Mouse (Mus musculus) right cerebral cortex, adult 2 months (tissue): Measurements from ENCODE around the gene Slc2a9.
"Not testable (repeated sequence)": the region's sequence is repeated elsewhere in the genome, so short reads cannot be mapped to it uniquely, and the experiment has no call there.

Experiments
- DNase-seq, 2 experiments: peaks; one replicate each; pipeline ENCODE4 v3.0.0; 2021 to 2022; ENCODE audit warnings: low spot score in 2 of 2

The Slc2a9 gene

DNA sequence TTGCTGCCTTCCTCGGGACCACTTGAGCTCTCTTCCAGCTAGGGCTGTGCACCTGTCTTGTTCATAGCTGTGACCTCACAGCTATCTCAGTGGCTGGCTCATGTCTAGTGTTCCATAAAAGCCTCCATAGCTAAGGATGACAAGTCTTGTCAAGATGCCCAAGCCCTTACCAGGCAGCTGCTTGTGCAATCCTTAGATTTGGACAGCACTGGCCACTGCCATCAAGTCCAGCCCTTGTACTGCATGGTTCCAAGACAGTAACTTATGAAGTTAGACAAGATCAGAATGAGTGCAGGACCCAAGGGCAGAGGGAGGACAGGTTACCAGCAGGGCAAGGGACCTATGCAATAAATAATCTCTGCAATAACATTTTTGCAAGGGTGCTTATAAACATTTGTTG is 1.2 kb upstream of the Slc2a9 start:
- DNase-seq, result no peak

- no peak for DNase-seq
These were observed 2.9 kb downstream of the Slc2a9 start for GRCm38 (mm10) chr5:38500043-38500442.

- no peak for DNase-seq
These were observed 3.6 kb downstream of the Slc2a9 start for GRCm38 (mm10) chr5:38499316-38499811.

- DNase-seq, result no peak
These were observed 4.5 kb downstream of the Slc2a9 start for GRCm38 (mm10) chr5:38498479-38498878.

DNA sequence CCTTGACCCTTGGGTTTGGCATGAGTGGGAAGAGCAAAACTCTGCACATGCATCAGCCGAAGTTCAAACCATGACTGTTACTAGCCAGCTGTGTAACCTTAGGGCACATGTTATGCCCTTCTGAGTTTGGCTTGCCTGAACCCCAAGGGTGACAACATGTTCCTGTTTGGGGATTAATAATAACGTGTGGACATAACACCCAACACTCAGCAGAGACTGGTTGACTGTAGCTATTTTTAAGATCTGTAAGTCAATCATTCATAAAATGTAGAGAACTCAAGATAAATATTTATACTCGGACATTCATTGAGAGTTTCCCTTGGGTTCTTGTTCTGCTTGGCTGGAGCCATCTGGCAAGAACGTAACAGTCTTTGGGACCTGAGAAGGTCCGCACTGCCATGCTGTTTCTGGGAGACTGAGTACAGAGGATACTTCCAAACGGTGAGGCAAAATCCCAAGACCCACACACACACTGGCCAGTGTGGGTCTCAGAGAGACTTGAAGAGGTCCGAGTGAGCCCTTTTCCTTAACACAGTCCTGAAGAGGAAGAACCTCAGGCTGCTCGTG is 6.4 kb downstream of the Slc2a9 start:
- no peak for DNase-seq

DNA sequence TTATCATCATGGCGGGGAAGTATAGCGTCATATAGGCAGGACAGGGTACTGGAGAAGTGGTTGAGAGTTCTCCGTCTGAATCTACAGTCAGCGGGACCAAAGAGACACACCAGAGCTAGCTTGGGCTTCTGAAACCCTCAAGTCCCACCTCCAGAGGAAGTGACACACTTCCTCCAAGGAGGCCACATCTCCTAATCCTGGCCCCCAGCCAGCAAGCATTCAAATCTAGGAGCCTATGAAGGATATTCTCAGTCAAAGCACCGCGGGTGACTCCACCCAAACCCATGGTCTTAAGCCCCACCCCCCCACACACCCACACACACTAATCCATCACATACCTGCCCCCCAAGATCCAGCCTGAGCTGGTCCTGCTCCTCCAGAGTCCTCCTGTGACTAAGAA is 9.1 kb downstream of the Slc2a9 start:
- DNase-seq, result no peak

- no peak for DNase-seq
These were observed 11.2 kb downstream of the Slc2a9 start for GRCm38 (mm10) chr5:38491763-38492162.

DNA sequence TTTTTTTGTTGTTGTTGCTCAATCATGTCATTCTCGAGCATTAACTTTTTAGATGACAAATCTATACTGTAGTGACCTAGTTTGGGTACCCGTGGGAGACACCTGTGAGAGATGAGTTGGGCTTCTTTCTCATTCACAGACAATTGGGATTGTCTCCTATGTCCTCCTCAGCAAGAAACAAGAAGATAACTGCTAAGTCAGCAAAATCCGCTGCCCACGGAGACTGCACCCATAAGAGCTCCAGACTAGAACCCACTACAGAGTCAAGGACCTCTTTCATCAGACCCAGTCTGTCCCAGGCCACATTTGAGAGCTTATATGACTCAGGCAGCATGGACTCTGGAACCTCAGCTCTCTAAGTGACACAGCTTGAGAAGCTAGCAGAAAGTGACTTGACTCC is 13.2 kb downstream of the Slc2a9 start:
- DNase-seq, result no peak

GRCm38 (mm10) chr5:38488673-38489615 is 14.0 kb downstream of the Slc2a9 start:
- no peak for DNase-seq

DNA sequence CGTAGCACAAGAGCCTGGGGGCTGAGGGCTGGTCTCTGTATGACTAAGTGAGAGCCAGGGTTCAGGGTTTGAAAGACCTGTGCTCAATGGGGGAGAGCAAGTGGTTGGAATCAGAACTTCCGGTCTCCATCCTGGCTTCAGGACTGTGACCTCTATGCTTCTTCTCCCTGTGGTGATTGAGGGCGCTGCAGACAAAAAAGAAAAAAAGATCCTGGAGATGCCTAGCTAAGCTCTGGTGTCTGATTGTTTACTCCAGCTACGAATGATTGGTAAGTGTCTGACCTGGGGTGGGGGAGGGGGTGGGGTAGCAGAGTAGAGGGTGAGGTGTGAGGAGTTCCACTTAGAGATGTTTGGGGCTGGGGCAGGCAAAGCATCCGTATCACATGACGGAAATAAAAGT is 14.9 kb downstream of the Slc2a9 start:
- DNase-seq, result no peak

DNA sequence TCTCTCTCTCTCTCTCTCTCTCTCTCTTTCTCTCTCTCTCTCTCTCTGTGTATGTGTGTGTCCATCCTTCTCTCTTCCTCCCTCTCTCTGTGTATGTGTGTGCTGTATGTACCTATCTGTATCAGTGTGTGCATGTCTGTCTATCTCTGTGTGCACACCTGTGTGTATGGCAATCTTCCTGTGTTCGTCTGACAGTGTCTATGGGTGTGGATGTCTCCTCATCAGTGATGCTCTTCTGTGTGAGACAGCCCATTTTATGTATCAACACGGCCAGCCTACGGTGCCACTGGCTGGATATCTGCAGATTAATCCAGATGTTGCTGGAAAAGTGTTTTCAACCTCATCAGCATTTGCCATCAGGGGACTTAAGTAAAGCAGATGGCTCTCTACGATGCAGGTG is 15.7 kb downstream of the Slc2a9 start:
- DNase-seq, result no peak

GRCm38 (mm10) chr5:38485946-38486345 is 17.0 kb downstream of the Slc2a9 start:
- no peak for DNase-seq

- DNase-seq, result no peak
These were observed 19.3 kb downstream of the Slc2a9 start for GRCm38 (mm10) chr5:38483518-38484110.

- no peak for DNase-seq
These were observed 21.9 kb downstream of the Slc2a9 start for GRCm38 (mm10) chr5:38480822-38481707.

- DNase-seq, result no peak
These were observed 22.8 kb downstream of the Slc2a9 start for GRCm38 (mm10) chr5:38479908-38480725.

- DNase-seq, result not testable (repeated sequence)
These were observed 23.4 kb downstream of the Slc2a9 start for GRCm38 (mm10) chr5:38479545-38479907.

GRCm38 (mm10) chr5:38479027-38479426 is 23.9 kb downstream of the Slc2a9 start:
- no peak for DNase-seq

DNA sequence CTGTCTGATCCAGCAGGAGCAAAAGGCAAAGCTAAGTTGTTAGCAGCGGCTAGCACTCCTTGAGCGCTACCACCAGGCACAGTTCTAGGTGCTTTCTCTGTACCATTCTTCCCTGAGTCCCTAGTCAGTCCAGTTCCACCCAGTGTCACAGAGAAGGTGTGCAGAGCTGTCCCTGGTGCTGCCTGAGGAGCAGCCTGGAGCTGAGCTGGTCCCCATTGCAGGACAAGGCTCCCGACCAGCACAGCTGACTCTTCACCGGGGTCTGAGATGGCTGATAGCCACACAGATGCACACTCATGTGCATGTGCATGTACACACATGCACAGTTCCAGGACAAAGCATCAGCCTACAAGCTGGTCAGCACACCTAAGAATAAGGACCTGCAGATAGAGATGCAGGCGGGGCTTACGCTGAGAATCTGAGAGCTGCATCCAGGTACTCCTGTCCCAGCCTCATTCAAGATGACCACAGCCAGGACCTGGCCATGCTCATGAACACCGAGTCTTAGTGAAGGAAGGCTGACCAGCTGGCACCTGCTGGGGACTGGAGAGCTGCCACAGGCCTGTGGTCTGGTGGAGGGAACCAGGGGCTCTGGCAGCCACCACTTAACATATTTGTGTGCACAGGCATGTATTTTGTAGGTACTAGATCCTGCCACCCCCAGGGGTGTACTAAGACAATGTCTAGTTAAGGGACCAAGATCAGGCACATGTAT is 25.1 kb downstream of the Slc2a9 start:
- DNase-seq, result no peak

- DNase-seq, result peak; percentile 51 to 73
These were observed 25.9 kb downstream of the Slc2a9 start for GRCm38 (mm10) chr5:38476861-38477565.

DNA sequence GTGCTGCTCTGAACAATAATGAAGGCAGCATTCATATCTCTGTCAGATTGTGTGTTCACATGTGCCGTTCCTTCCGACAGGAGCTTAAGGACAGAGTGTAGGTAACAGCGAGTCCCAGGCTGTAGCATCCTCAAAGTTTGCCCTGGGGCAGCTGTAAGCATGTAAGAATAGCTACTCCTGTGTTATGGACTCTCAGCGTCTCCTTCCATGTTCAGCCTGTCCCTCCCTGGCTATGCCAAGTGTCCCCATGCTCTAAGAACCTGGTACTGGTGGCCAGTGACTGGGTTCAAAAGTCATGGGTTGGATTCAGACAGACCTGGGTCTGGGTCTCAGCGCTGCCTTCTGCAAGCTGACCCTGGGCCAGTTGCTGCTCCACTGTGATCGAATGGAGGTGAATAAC is 32.1 kb downstream of the Slc2a9 start:
- no peak for DNase-seq
